Mouse (Mus musculus): ENCODE data around the gene Ncoa6. TPM values are rescaled to one million over a fixed set of nuclear protein-coding genes. Genes with fewer than 3 reads are reported as not detected.
"Not testable (repeated sequence)": the region's sequence is repeated elsewhere in the genome, so short reads cannot be mapped to it uniquely, and the experiment has no call there.

The Ncoa6 gene
- polyA plus RNA-seq, 1 experiment from 2014 or later, result 11.5 TPM

- H3K36me3 ChIP-seq (ENCODE audit: control insufficient read depth, insufficient read depth, low read length); H3K4me2 ChIP-seq (ENCODE audit: low read depth, low read length); H3K9ac ChIP-seq (ENCODE audit: low read depth, low read length); H3K9me3 ChIP-seq (ENCODE audit: control insufficient read depth, low read length); H3K27ac ChIP-seq (ENCODE audit: low read length); ATAC-seq; H3K27me3 ChIP-seq (replicated peaks; ENCODE audit: control insufficient read depth, insufficient read depth, low read length); H3K4me1 ChIP-seq (ENCODE audit: control insufficient read depth, insufficient read depth, low read length); H3K4me3 ChIP-seq (ENCODE audit: low read length): not testable (repeated sequence)
- 100% methylated on average over 1 of the region's 1 CpGs for WGBS
Measured at GRCm38 (mm10) chr2:155447906-155448305, 25.8 kb downstream of the Ncoa6 start.

DNA sequence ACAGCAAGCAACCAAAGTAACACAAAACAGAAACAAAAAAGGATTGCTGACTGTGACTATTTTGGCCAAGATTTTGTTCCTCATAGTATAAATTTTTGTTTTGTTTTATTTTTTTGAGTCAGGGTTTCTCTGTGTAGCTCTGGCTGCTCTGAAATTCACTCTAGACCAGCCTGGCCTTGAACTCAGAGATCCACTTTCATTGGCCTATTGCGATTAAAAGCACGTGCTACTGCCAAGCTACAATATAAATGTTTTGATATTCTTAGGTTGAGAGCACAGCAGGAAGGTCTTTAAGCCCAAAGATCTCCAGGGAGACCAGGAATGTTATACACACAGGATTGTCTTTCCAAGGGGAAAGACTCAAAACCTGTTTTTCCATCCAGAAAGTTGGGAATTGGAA lies 30.2 kb downstream of the Ncoa6 start:
- Histone ChIP-seq H3K4me1 (ENCODE audit: control insufficient read depth, insufficient read depth, low read length) (no peaks in the 10 kb centered on the region; the same call in 1 of the 2 replicates), H3K36me3 (ENCODE audit: control insufficient read depth, insufficient read depth, low read length) (no peaks in the 10 kb centered on the region), H3K9me3 (ENCODE audit: control insufficient read depth, low read length) (no peaks in the 10 kb centered on the region), H3K9ac (ENCODE audit: low read depth, low read length) (no peak overlapping the region), H3K27me3 (replicated peaks; ENCODE audit: control insufficient read depth, insufficient read depth, low read length) (no peaks in the 10 kb centered on the region), H3K4me3 (ENCODE audit: low read length) (no peak overlapping the region), H3K4me2 (ENCODE audit: low read depth, low read length) (no peak overlapping the region), H3K27ac (ENCODE audit: low read length) (no peak overlapping the region)
- WGBS, result 32% methylated on average over 2 of the region's 2 CpGs
- no peak for ATAC-seq

GRCm38 (mm10) chr2:155442916-155443315 lies 30.8 kb downstream of the Ncoa6 start:
- Histone ChIP-seq H3K4me1 (ENCODE audit: control insufficient read depth, insufficient read depth, low read length) (no peaks in the 10 kb centered on the region; the same call in 1 of the 2 replicates), H3K4me2 (ENCODE audit: low read depth, low read length) (no peak overlapping the region), H3K9me3 (ENCODE audit: control insufficient read depth, low read length) (no peaks in the 10 kb centered on the region), H3K27ac (ENCODE audit: low read length) (no peak overlapping the region), H3K4me3 (ENCODE audit: low read length) (no peak overlapping the region), H3K9ac (ENCODE audit: low read depth, low read length) (no peak overlapping the region), H3K27me3 (replicated peaks; ENCODE audit: control insufficient read depth, insufficient read depth, low read length) (no peaks in the 10 kb centered on the region), H3K36me3 (ENCODE audit: control insufficient read depth, insufficient read depth, low read length) (no peaks in the 10 kb centered on the region)
- 81% methylated on average over 4 of the region's 4 CpGs for WGBS
- no peak for ATAC-seq

DNA sequence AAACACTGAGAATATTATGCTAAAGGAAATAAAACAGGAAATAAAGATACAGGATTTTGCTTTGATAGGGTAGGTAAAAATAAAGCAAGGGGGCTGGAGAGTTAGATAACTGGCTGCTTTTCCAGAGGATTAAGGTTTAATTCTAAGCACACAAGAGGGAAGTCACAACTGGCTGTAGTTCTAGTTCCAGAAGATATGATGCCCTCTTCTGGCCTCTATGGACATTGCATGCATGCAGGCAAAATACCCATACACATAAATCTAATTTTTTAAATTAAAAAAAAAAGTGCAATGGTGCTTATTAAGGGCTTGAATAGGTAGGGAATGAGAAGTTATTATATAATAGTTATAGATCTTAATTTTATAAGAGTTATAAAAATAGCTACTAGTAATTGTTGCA lies 37.2 kb downstream of the Ncoa6 start:
- no peak overlapping the region for H3K9ac ChIP-seq (ENCODE audit: low read depth, low read length)
- no peaks in the 10 kb centered on the region for H3K4me1 ChIP-seq (ENCODE audit: control insufficient read depth, insufficient read depth, low read length)
- no peak overlapping the region for H3K4me3 ChIP-seq (ENCODE audit: low read length)
- no peak overlapping the region for H3K27ac ChIP-seq (ENCODE audit: low read length)
- no peaks in the 10 kb centered on the region for H3K27me3 ChIP-seq (replicated peaks; ENCODE audit: control insufficient read depth, insufficient read depth, low read length)
- H3K4me2 ChIP-seq (ENCODE audit: low read depth, low read length), result no peak overlapping the region
- ATAC-seq, result no peak
- H3K36me3 ChIP-seq (ENCODE audit: control insufficient read depth, insufficient read depth, low read length), result peaks cover 15% of the 10 kb centered on the region
- no peaks in the 10 kb centered on the region for H3K9me3 ChIP-seq (ENCODE audit: control insufficient read depth, low read length)

- H3K9ac ChIP-seq (ENCODE audit: low read depth, low read length), result no peak overlapping the region
- no peaks in the 10 kb centered on the region for H3K27me3 ChIP-seq (replicated peaks; ENCODE audit: control insufficient read depth, insufficient read depth, low read length)
- no peak for ATAC-seq
- 77% methylated on average over 2 of the region's 2 CpGs for WGBS
- no peak overlapping the region for H3K27ac ChIP-seq (ENCODE audit: low read length)
- H3K4me3 ChIP-seq (ENCODE audit: low read length), result no peak overlapping the region
- no peak overlapping the region for H3K4me2 ChIP-seq (ENCODE audit: low read depth, low read length)
- no peaks in the 10 kb centered on the region for H3K9me3 ChIP-seq (ENCODE audit: control insufficient read depth, low read length)
- peaks cover 17% of the 10 kb centered on the region; the same call in 1 of the 2 replicates for H3K36me3 ChIP-seq (ENCODE audit: control insufficient read depth, insufficient read depth, low read length)
- H3K4me1 ChIP-seq (ENCODE audit: control insufficient read depth, insufficient read depth, low read length), result no peaks in the 10 kb centered on the region
Measured at GRCm38 (mm10) chr2:155420911-155421310, 52.8 kb downstream of the Ncoa6 start.

- Histone ChIP-seq H3K9me3 (ENCODE audit: control insufficient read depth, low read length) (no peaks in the 10 kb centered on the region), H3K27ac (ENCODE audit: low read length) (no peak overlapping the region), H3K4me1 (ENCODE audit: control insufficient read depth, insufficient read depth, low read length) (no peaks in the 10 kb centered on the region), H3K4me3 (ENCODE audit: low read length) (no peak overlapping the region), H3K4me2 (ENCODE audit: low read depth, low read length) (no peak overlapping the region), H3K9ac (ENCODE audit: low read depth, low read length) (no peak overlapping the region), H3K27me3 (replicated peaks; ENCODE audit: control insufficient read depth, insufficient read depth, low read length) (no peaks in the 10 kb centered on the region), H3K36me3 (ENCODE audit: control insufficient read depth, insufficient read depth, low read length) (0 out of 2 replicates have a peak, but pooled peaks cover 7% of the 10 kb centered on the region)
- WGBS, result 90% methylated on average over 1 of the region's 1 CpGs
- ATAC-seq, result no peak
Measured at GRCm38 (mm10) chr2:155404635-155405034, 69.1 kb downstream of the Ncoa6 start.

DNA sequence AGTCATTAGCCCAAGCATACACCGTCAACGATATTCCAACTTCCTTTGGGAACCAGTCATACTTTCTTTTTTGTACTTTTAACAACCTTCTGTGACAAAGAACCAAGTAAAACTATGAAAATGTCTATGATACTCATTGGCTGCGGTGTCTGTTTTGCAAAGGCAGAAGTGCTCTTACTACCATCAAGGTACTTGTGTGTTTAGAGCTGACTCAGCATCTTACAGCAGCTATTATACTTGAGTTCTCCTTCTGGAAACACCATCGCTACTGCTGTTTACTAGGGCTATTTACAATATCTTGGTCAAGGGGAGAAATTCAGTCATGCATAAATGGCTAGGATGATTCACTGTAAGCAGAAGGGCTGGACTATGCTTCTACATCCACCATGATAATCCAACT lies 71.8 kb downstream of the Ncoa6 start:
- H3K4me1 ChIP-seq (ENCODE audit: control insufficient read depth, insufficient read depth, low read length), result no peaks in the 10 kb centered on the region
- H3K4me2 ChIP-seq (ENCODE audit: low read depth, low read length), result no peak overlapping the region
- H3K4me3 ChIP-seq (ENCODE audit: low read length), result no peak overlapping the region
- ATAC-seq, result no peak
- no peaks in the 10 kb centered on the region for H3K9me3 ChIP-seq (ENCODE audit: control insufficient read depth, low read length)
- no peaks in the 10 kb centered on the region for H3K27me3 ChIP-seq (replicated peaks; ENCODE audit: control insufficient read depth, insufficient read depth, low read length)
- H3K9ac ChIP-seq (ENCODE audit: low read depth, low read length), result no peak overlapping the region
- H3K27ac ChIP-seq (ENCODE audit: low read length), result no peak overlapping the region
- H3K36me3 ChIP-seq (ENCODE audit: control insufficient read depth, insufficient read depth, low read length), result 0 out of 2 replicates have a peak, but pooled peaks cover 5% of the 10 kb centered on the region
- 94% methylated on average over 4 of the region's 4 CpGs for WGBS

GRCm38 (mm10) chr2:155400276-155400675 lies 73.4 kb downstream of the Ncoa6 start:
- Histone ChIP-seq H3K4me3 (ENCODE audit: low read length) (no peak overlapping the region), H3K36me3 (ENCODE audit: control insufficient read depth, insufficient read depth, low read length) (0 out of 2 replicates have a peak, but pooled peaks cover under 1% of the 10 kb centered on the region)

GRCm38 (mm10) chr2:155394586-155394985 lies 79.1 kb downstream of the Ncoa6 start:
- H3K9me3 ChIP-seq (ENCODE audit: control insufficient read depth, low read length), result no peaks in the 10 kb centered on the region
- H3K36me3 ChIP-seq (ENCODE audit: control insufficient read depth, insufficient read depth, low read length), result peaks cover under 1% of the 10 kb centered on the region; the same call in 1 of the 2 replicates
- no peaks in the 10 kb centered on the region for H3K27me3 ChIP-seq (replicated peaks; ENCODE audit: control insufficient read depth, insufficient read depth, low read length)
- 78% methylated on average over 5 of the region's 5 CpGs for WGBS
- no peak overlapping the region for H3K4me3 ChIP-seq (ENCODE audit: low read length)
- no peak for ATAC-seq
- no peak overlapping the region for H3K27ac ChIP-seq (ENCODE audit: low read length)
- H3K4me1 ChIP-seq (ENCODE audit: control insufficient read depth, insufficient read depth, low read length), result no peaks in the 10 kb centered on the region
- H3K9ac ChIP-seq (ENCODE audit: low read depth, low read length), result no peak overlapping the region
- H3K4me2 ChIP-seq (ENCODE audit: low read depth, low read length), result no peak overlapping the region

More at GRCm38 (mm10) chr2:155400276-155400675, 73.4 kb downstream of the Ncoa6 start:
- H3K27ac ChIP-seq (ENCODE audit: low read length), result no peak overlapping the region
- H3K9ac ChIP-seq (ENCODE audit: low read depth, low read length), result no peak overlapping the region
- no peaks in the 10 kb centered on the region for H3K27me3 ChIP-seq (replicated peaks; ENCODE audit: control insufficient read depth, insufficient read depth, low read length)
- H3K4me2 ChIP-seq (ENCODE audit: low read depth, low read length), result no peak overlapping the region
- no peak for ATAC-seq
- no peaks in the 10 kb centered on the region for H3K4me1 ChIP-seq (ENCODE audit: control insufficient read depth, insufficient read depth, low read length)
- no peaks in the 10 kb centered on the region for H3K9me3 ChIP-seq (ENCODE audit: control insufficient read depth, low read length)

DNA sequence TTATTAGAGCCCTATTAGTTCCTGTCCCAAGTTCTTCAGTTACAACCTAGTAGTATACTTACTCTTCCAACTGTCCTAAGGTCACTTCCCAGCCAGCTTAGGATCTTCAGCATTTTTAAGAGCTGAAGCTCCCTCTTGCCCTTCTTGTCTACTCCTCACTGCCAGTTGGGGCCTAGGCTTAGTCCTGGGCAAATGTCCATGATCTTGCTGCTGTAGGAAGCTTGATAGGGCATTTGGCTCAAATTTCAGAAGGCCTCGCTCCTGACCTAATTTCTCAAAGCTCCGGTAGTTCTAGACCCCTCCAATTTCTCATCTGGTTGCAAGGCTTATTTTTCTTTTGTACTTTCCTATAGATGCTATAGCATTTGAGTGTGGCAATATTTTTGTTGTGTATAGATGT lies 85.1 kb downstream of the Ncoa6 start:
- no peak for ATAC-seq
- Histone ChIP-seq H3K9me3 (ENCODE audit: control insufficient read depth, low read length) (no peaks in the 10 kb centered on the region), H3K4me2 (ENCODE audit: low read depth, low read length) (no peak overlapping the region), H3K4me3 (ENCODE audit: low read length) (no peak overlapping the region), H3K36me3 (ENCODE audit: control insufficient read depth, insufficient read depth, low read length) (peaks cover 3% of the 10 kb centered on the region; the same call in 1 of the 2 replicates), H3K9ac (ENCODE audit: low read depth, low read length) (no peak overlapping the region), H3K27ac (ENCODE audit: low read length) (no peak overlapping the region), H3K27me3 (replicated peaks; ENCODE audit: control insufficient read depth, insufficient read depth, low read length) (no peaks in the 10 kb centered on the region), H3K4me1 (ENCODE audit: control insufficient read depth, insufficient read depth, low read length) (peaks cover 4% of the 10 kb centered on the region; the same call in 1 of the 2 replicates)
- 94% methylated on average over 2 of the region's 2 CpGs for WGBS

Measured in intestine, embryonic 16.5 days (tissue).